Mouse (Mus musculus) layer of hippocampus, adult 8-10 months (tissue): ENCODE results near the gene Obscn. TPM values are rescaled to one million over a fixed set of nuclear protein-coding genes. Genes with fewer than 3 reads are reported as not detected.

Experiments
- DNase-seq, 2 experiments: peaks; one replicate each; pipeline ENCODE4 v3.0.0; 2022; ENCODE audit warnings: low spot score in 2 of 2
- total RNA-seq, 4 experiments: library from RNA; stranded (reverse); gene quantifications; 2 replicates each; pipeline ENCODE4 v1.2.4; 2022

Gene Obscn
- total RNA-seq, 4 experiments from 2014 or later, result 1.2 to 1.9 (median 1.5) TPM

- no peak for DNase-seq
Observed at GRCm38 (mm10) chr11:59058025-59058424, 78.2 kb downstream of the Obscn start.

- DNase-seq, result no peak
Observed at GRCm38 (mm10) chr11:59051031-59051430, 85.2 kb downstream of the Obscn start.

GRCm38 (mm10) chr11:59044703-59045330, 91.4 kb downstream of the Obscn start:
- DNase-seq, result peak; percentile 63 to 76

- DNase-seq, result no peak
Observed at GRCm38 (mm10) chr11:59029003-59029402, 107.2 kb downstream of the Obscn start.

- no peak for DNase-seq
Observed at GRCm38 (mm10) chr11:59026411-59026810, 109.8 kb downstream of the Obscn start.

- DNase-seq, result peak in 1 of 2 experiments; percentile 49
Observed at GRCm38 (mm10) chr11:59015052-59015451, 121.2 kb downstream of the Obscn start.

- no peak for DNase-seq
Observed at GRCm38 (mm10) chr11:59002327-59003079, 133.7 kb downstream of the Obscn start.

GRCm38 (mm10) chr11:59000635-59001034, 135.6 kb downstream of the Obscn start:
- peak; percentile 77 to 81 for DNase-seq

GRCm38 (mm10) chr11:58999830-59000229, 136.4 kb downstream of the Obscn start:
- DNase-seq, result no peak

GRCm38 (mm10) chr11:58999158-58999557, 137.0 kb downstream of the Obscn start:
- no peak for DNase-seq

GRCm38 (mm10) chr11:58997541-58997940, 138.7 kb downstream of the Obscn start:
- DNase-seq, result no peak

GRCm38 (mm10) chr11:58995807-58996370, 140.3 kb downstream of the Obscn start:
- no peak for DNase-seq

GRCm38 (mm10) chr11:58995061-58995806, 141.0 kb downstream of the Obscn start:
- DNase-seq, result no peak

GRCm38 (mm10) chr11:58994337-58994826, 141.8 kb downstream of the Obscn start:
- DNase-seq, result no peak

GRCm38 (mm10) chr11:58993091-58993670, 143.0 kb downstream of the Obscn start:
- DNase-seq, result no peak

GRCm38 (mm10) chr11:58991911-58992310, 144.3 kb downstream of the Obscn start:
- no peak for DNase-seq

- DNase-seq, result no peak
Observed at GRCm38 (mm10) chr11:58990794-58991193, 145.4 kb downstream of the Obscn start.

GRCm38 (mm10) chr11:58990141-58990540, 146.1 kb downstream of the Obscn start:
- no peak for DNase-seq

GRCm38 (mm10) chr11:58989166-58989565, 147.0 kb downstream of the Obscn start:
- DNase-seq, result no peak

- DNase-seq, result no peak
Observed at GRCm38 (mm10) chr11:58985299-58985917, 150.8 kb downstream of the Obscn start.

- no peak for DNase-seq
Observed at GRCm38 (mm10) chr11:58984657-58985056, 151.5 kb downstream of the Obscn start.
